Mouse (Mus musculus): ENCODE data around the gene Slc13a3. TPM values are rescaled to one million over a fixed set of nuclear protein-coding genes. Genes with fewer than 3 reads are reported as not detected.

Gene Slc13a3
- 25.1 TPM for polyA plus RNA-seq (2014; fragmentation: Illumina TruSeq; extraction: RNeasy Lipid Tissue Mini Kit (QIAGEN cat#74804); ENCODE audit: low read depth, low replicate concordance)

DNA sequence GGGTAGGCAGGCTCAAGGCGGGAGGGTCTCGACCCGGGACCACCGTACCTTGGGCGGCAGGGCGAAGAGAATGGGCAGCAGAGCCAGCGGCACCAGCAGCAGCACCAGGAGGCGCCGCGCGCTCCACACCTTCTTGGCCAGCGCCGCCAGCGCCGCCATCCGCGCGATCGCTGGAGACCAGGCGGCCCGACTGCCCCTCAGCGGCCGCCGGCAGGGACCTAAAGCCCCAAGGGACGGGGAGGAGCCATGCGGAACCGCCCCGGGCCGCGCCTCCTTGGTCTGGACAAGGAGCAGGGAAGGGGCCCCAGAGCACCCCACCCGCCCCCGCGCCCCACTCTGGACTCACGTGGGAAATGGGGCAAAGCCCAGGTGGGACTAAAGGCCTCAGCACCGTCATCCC, at the start of gene Slc13a3:
TSS of gene Slc13a3 (minus strand) at position 228 of the 400 bp plus-strand sequence.

DNA sequence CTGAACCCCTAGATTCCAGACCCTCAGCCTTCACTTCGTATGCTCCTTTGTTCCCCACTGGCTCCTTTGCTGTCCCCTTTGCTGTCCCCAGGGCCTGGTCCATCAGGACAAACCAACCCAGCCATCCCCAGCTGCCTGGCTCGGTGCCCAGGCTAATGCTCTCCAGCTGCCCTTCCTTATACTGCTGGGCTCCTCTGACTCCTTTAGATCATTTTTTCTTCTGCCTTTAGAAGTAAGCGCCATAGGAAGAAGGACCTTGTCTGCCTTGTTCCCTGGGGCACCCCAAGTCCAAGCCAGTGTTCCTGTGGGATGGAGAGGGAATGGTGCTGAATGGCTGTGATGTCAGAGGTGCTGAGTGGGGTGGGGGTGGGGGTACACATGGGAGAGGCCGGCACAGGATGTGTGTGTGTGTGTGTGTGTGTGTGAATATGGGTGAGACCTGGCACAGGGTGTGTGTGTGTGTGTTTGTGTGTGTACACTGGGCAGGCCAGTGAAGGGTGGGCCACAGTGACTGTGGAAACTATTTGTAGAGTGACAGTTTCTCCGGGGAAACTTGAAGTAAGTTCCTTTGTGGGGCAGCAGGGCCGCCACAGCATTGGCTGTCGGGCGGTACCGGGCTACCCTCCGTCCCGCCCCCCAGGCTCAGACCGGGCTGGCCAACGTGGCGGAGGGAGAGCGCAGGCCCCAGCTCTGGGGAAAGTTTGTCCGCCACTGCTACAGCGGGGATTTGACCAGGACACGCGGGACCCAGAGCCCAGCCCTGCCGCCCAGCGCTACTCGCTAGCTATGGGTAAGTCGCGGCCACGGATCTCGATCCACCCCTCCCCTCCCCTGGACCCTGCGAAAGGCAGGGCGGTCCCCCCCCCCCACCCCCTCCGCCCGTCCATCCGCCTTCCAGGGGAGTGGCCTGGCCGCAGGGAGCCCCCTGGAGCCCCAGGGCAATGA, 30.5 kb upstream of the Slc13a3 start, which contains the start of gene Slc2a10:
TSS of gene Slc2a10 (plus strand) at position 529 of the 945 bp plus-strand sequence.

DNA sequence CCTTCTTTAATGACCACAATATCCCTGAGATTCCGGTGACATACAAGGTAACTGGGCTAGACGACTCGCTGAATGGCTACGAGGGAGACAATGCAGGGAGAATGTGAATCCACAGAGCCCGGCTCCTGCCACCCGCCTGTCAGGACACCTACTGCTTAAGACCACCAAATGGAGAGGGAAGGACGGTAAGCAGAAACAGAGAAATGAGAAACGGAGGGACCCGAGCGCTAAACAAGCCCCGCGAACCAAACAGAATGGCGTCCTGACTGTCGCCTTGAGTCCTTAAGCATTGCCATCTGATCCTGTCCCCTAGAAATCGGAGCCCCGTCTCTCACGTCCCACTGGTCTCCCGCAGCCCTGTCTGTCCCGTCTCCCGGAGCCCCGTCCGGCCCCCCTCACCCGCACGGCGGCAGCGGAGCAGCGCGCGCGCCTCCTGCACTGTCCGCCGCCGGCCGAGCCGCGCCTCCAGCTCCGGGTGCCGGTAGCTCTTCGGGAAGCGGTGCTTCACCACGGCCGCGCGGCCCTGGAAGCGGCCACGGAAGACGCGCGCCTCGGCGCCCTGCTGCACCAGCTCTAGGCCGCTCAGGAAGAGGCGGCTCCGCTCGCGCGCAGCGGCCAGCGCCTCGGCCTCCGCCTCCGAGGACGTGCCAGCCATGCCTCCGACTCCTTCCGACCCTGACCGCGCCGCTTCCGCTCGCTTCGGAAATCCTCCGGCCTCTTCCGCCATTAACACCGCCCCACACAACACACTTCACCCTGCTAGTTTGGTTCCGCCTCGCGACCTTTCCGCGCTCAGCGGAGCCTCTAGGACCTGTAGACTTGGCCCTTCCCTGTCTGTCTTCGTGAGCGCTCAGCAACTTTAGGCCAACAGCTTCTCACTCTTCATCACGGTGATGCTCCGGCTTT, 19.9 kb upstream of the Slc13a3 start, which contains the start of gene Trp53rka:
TSS of gene Trp53rka (minus strand) at position 677 of the 906 bp plus-strand sequence.

DNA sequence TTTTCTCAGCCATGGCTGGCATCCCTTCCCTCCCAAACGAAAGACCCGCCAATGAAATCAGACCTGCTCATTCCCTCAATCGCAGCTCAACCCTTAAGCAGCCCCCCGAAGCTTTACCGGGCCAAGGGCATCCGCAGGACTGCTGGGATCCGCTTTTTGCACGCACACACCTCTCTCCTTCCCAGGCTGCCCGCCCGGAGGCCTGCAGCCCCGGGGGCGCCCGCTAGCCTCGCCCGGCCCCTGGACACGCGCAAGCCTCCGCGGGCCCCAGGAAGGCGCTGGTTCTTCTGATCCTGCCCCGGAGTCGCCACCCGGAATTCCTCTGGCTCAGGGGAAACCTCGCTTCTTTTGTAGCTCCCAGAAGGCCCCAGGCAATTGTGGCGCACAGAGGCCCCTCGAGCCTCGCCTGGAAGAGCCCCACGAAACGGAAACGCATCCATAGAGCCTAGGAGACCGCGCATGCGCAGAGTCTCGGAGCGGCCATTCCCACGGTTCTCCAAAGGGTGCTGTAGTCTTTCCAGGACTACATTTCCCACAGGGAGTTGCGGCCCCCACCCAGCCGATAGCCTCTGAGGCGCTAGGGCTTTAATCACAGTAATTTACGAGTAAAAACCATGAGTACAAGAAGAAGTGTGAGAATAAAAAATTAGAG, 85.1 kb downstream of the Slc13a3 start, which contains the start of gene Zfp334:
TSS of gene Zfp334 (minus strand) at position 416 of the 652 bp plus-strand sequence.

DNA sequence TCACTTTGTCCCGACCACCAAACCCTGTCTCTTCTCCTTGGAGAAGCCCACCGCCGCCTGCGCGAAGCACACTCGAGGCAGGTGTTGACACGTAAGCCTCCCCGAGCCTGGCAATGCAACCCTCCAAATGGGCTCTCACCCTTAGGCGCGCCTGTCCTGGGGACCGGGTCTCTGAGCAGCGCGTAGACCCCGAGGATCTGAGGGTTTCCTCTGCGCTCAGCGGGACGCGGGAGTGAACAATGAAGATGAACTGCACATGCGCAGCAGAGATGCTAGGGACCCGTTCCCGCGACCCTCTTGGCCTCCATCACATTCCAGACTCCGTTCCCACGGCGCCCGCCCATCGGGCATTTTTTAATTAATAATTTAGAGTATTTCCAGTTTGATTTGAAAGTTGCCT, 104.5 kb downstream of the Slc13a3 start, which contains the start of gene Zfp663:
TSS of gene Zfp663 (minus strand) at position 234 of the 400 bp plus-strand sequence.

Other genes starting within 250 kb of the Slc13a3 start
- not detected for gene Cdh22, start 238.4 kb downstream of the Slc13a3 start, polyA plus RNA-seq (2014; fragmentation: Illumina TruSeq; extraction: RNeasy Lipid Tissue Mini Kit (QIAGEN cat#74804); ENCODE audit: low read depth, low replicate concordance)
- 2.9 TPM for gene Slc35c2, start 185.4 kb downstream of the Slc13a3 start, polyA plus RNA-seq (2014; fragmentation: Illumina TruSeq; extraction: RNeasy Lipid Tissue Mini Kit (QIAGEN cat#74804); ENCODE audit: low read depth, low replicate concordance)
- 6.0 TPM for gene Elmo2, start 146.8 kb downstream of the Slc13a3 start, polyA plus RNA-seq (2014; fragmentation: Illumina TruSeq; extraction: RNeasy Lipid Tissue Mini Kit (QIAGEN cat#74804); ENCODE audit: low read depth, low replicate concordance)
- not detected for gene Zfp663, start 104.5 kb downstream of the Slc13a3 start, polyA plus RNA-seq (2014; fragmentation: Illumina TruSeq; extraction: RNeasy Lipid Tissue Mini Kit (QIAGEN cat#74804); ENCODE audit: low read depth, low replicate concordance)
- gene Zfp334, start 85.0 kb downstream of the Slc13a3 start, polyA plus RNA-seq (2014; fragmentation: Illumina TruSeq; extraction: RNeasy Lipid Tissue Mini Kit (QIAGEN cat#74804); ENCODE audit: low read depth, low replicate concordance) = 1.4 TPM
- not detected for gene Ocstamp, start 72.8 kb downstream of the Slc13a3 start, polyA plus RNA-seq (2014; fragmentation: Illumina TruSeq; extraction: RNeasy Lipid Tissue Mini Kit (QIAGEN cat#74804); ENCODE audit: low read depth, low replicate concordance)
- gene Trp53rka, start 20.1 kb upstream of the Slc13a3 start, polyA plus RNA-seq (2014; fragmentation: Illumina TruSeq; extraction: RNeasy Lipid Tissue Mini Kit (QIAGEN cat#74804); ENCODE audit: low read depth, low replicate concordance) = 2.5 TPM
- 0.32 TPM for gene Slc2a10, start 30.6 kb upstream of the Slc13a3 start, polyA plus RNA-seq (2014; fragmentation: Illumina TruSeq; extraction: RNeasy Lipid Tissue Mini Kit (QIAGEN cat#74804); ENCODE audit: low read depth, low replicate concordance)
- 0.24 TPM for gene Eya2, start 121.8 kb upstream of the Slc13a3 start, polyA plus RNA-seq (2014; fragmentation: Illumina TruSeq; extraction: RNeasy Lipid Tissue Mini Kit (QIAGEN cat#74804); ENCODE audit: low read depth, low replicate concordance)

All from kidney, adult 10 weeks (tissue).